Mouse (Mus musculus): ENCODE results near the gene 2810004N23Rik. TPM values are rescaled to one million over a fixed set of nuclear protein-coding genes. Genes with fewer than 3 reads are reported as not detected.
A peak's percentile ranks its signal among the peaks of the same experiment; 100 is the strongest.

Gene 2810004N23Rik
- polyA plus RNA-seq, 1 experiment from 2014 or later: 36.5 TPM

GRCm38 (mm10) chr8:124810056-124810610 is 52.8 kb downstream of the 2810004N23Rik start:
- Histone ChIP-seq H3K9ac (ENCODE audit: low read depth, low read length) (no peak overlapping the region), H3K27ac (replicated peaks; ENCODE audit: low read depth, low read length) (no peak overlapping the region), H3K4me3 (ENCODE audit: low read depth, low read length) (no peak overlapping the region), H3K4me2 (ENCODE audit: low read depth, low read length) (no peak overlapping the region), H3K36me3 (ENCODE audit: control insufficient read depth, insufficient read depth, low read length) (no peaks in the 10 kb centered on the region), H3K4me1 (ENCODE audit: control insufficient read depth, insufficient read depth, low read length) (no peaks in the 10 kb centered on the region), H3K9me3 (ENCODE audit: control insufficient read depth, low read length) (no peaks in the 10 kb centered on the region), H3K27me3 (replicated peaks; ENCODE audit: control insufficient read depth, insufficient read depth, low read length) (no peaks in the 10 kb centered on the region)
- ATAC-seq (ENCODE audit: low read depth) (no peak), DNase-seq (ENCODE audit: low spot score) (no peak)
- WGBS: 66% methylated on average over 5 of the region's 5 CpGs

- Histone ChIP-seq H3K4me3 (ENCODE audit: low read depth, low read length) (no peak overlapping the region), H3K9ac (ENCODE audit: low read depth, low read length) (no peak overlapping the region), H3K4me2 (ENCODE audit: low read depth, low read length) (no peak overlapping the region), H3K9me3 (ENCODE audit: control insufficient read depth, low read length) (no peaks in the 10 kb centered on the region), H3K27me3 (replicated peaks; ENCODE audit: control insufficient read depth, insufficient read depth, low read length) (no peaks in the 10 kb centered on the region), H3K27ac (replicated peaks; ENCODE audit: low read depth, low read length) (no peak overlapping the region), H3K36me3 (ENCODE audit: control insufficient read depth, insufficient read depth, low read length) (no peaks in the 10 kb centered on the region), H3K4me1 (ENCODE audit: control insufficient read depth, insufficient read depth, low read length) (no peaks in the 10 kb centered on the region)
- no peak for DNase-seq (ENCODE audit: low spot score)
- WGBS: 57% methylated on average over 2 of the region's 2 CpGs
- no peak for ATAC-seq (ENCODE audit: low read depth)
Observed at GRCm38 (mm10) chr8:124809419-124809818, 53.5 kb downstream of the 2810004N23Rik start.

- DNase-seq (ENCODE audit: low spot score) (no peak), ATAC-seq (ENCODE audit: low read depth) (no peak)
- no peak overlapping the region for H3K9ac ChIP-seq (ENCODE audit: low read depth, low read length)
- no peaks in the 10 kb centered on the region for H3K9me3 ChIP-seq (ENCODE audit: control insufficient read depth, low read length)
- no peak overlapping the region for H3K27ac ChIP-seq (replicated peaks; ENCODE audit: low read depth, low read length)
- H3K4me1 ChIP-seq (ENCODE audit: control insufficient read depth, insufficient read depth, low read length): no peaks in the 10 kb centered on the region
- H3K4me3 ChIP-seq (ENCODE audit: low read depth, low read length): no peak overlapping the region
- no peaks in the 10 kb centered on the region for H3K27me3 ChIP-seq (replicated peaks; ENCODE audit: control insufficient read depth, insufficient read depth, low read length)
- H3K36me3 ChIP-seq (ENCODE audit: control insufficient read depth, insufficient read depth, low read length): no peaks in the 10 kb centered on the region
- WGBS: 75% methylated on average over 4 of the region's 4 CpGs
- H3K4me2 ChIP-seq (ENCODE audit: low read depth, low read length): no peak overlapping the region
Observed at GRCm38 (mm10) chr8:124805990-124806389, 56.9 kb downstream of the 2810004N23Rik start.

- Histone ChIP-seq H3K4me2 (ENCODE audit: low read depth, low read length) (no peak overlapping the region), H3K4me1 (ENCODE audit: control insufficient read depth, insufficient read depth, low read length) (no peaks in the 10 kb centered on the region), H3K36me3 (ENCODE audit: control insufficient read depth, insufficient read depth, low read length) (no peaks in the 10 kb centered on the region), H3K4me3 (ENCODE audit: low read depth, low read length) (no peak overlapping the region), H3K9me3 (ENCODE audit: control insufficient read depth, low read length) (no peaks in the 10 kb centered on the region), H3K27ac (replicated peaks; ENCODE audit: low read depth, low read length) (no peak overlapping the region), H3K9ac (ENCODE audit: low read depth, low read length) (no peak overlapping the region), H3K27me3 (replicated peaks; ENCODE audit: control insufficient read depth, insufficient read depth, low read length) (no peaks in the 10 kb centered on the region)
- 62% methylated on average over 12 of the region's 12 CpGs for WGBS
- DNase-seq (ENCODE audit: low spot score): no peak
- no peak for ATAC-seq (ENCODE audit: low read depth)
Observed at GRCm38 (mm10) chr8:124803824-124804702, 58.9 kb downstream of the 2810004N23Rik start.

- Histone ChIP-seq H3K27ac (replicated peaks; ENCODE audit: low read depth, low read length) (no peak overlapping the region), H3K4me2 (ENCODE audit: low read depth, low read length) (no peak overlapping the region), H3K9ac (ENCODE audit: low read depth, low read length) (no peak overlapping the region), H3K4me1 (ENCODE audit: control insufficient read depth, insufficient read depth, low read length) (no peaks in the 10 kb centered on the region), H3K9me3 (ENCODE audit: control insufficient read depth, low read length) (no peaks in the 10 kb centered on the region), H3K36me3 (ENCODE audit: control insufficient read depth, insufficient read depth, low read length) (no peaks in the 10 kb centered on the region), H3K4me3 (ENCODE audit: low read depth, low read length) (no peak overlapping the region), H3K27me3 (replicated peaks; ENCODE audit: control insufficient read depth, insufficient read depth, low read length) (peaks cover 18% of the 10 kb centered on the region)
- WGBS: 30% methylated on average over 11 of the region's 11 CpGs
- ATAC-seq (ENCODE audit: low read depth) (no peak), DNase-seq (ENCODE audit: low spot score) (no peak)
Observed at GRCm38 (mm10) chr8:124800542-124800941, 62.4 kb downstream of the 2810004N23Rik start.

- Histone ChIP-seq H3K36me3 (ENCODE audit: control insufficient read depth, insufficient read depth, low read length) (no peaks in the 10 kb centered on the region), H3K4me3 (ENCODE audit: low read depth, low read length) (no peak overlapping the region), H3K9me3 (ENCODE audit: control insufficient read depth, low read length) (no peaks in the 10 kb centered on the region), H3K27ac (replicated peaks; ENCODE audit: low read depth, low read length) (no peak overlapping the region), H3K4me1 (ENCODE audit: control insufficient read depth, insufficient read depth, low read length) (peaks cover 17% of the 10 kb centered on the region), H3K27me3 (replicated peaks; ENCODE audit: control insufficient read depth, insufficient read depth, low read length) (peaks cover 64% of the 10 kb centered on the region), H3K9ac (ENCODE audit: low read depth, low read length) (no peak overlapping the region), H3K4me2 (ENCODE audit: low read depth, low read length) (no peak overlapping the region; the same call in 1 of the 2 replicates)
- no peak for DNase-seq (ENCODE audit: low spot score)
- 68% methylated on average over 8 of the region's 8 CpGs for WGBS
- no peak for ATAC-seq (ENCODE audit: low read depth)
Observed at GRCm38 (mm10) chr8:124795781-124796488, 67.0 kb downstream of the 2810004N23Rik start.

GRCm38 (mm10) chr8:124794486-124794780 is 68.5 kb downstream of the 2810004N23Rik start:
- Histone ChIP-seq H3K4me1 (ENCODE audit: control insufficient read depth, insufficient read depth, low read length) (peaks cover 17% of the 10 kb centered on the region), H3K9ac (ENCODE audit: low read depth, low read length) (no peak overlapping the region), H3K27me3 (replicated peaks; ENCODE audit: control insufficient read depth, insufficient read depth, low read length) (peaks cover 67% of the 10 kb centered on the region), H3K36me3 (ENCODE audit: control insufficient read depth, insufficient read depth, low read length) (no peaks in the 10 kb centered on the region), H3K4me2 (ENCODE audit: low read depth, low read length) (peak overlapping the region; percentile 100), H3K27ac (replicated peaks; ENCODE audit: low read depth, low read length) (no peak overlapping the region), H3K4me3 (ENCODE audit: low read depth, low read length) (peak overlapping the region; percentile 65), H3K9me3 (ENCODE audit: control insufficient read depth, low read length) (no peaks in the 10 kb centered on the region)
- ATAC-seq (ENCODE audit: low read depth) (0 out of 2 replicates have a peak, but pooled peaks have one; percentile 12), DNase-seq (ENCODE audit: low spot score) (peak; percentile 57)
- 0% methylated on average over 12 of the region's 25 CpGs for WGBS

GRCm38 (mm10) chr8:124793661-124794485 is 69.0 kb downstream of the 2810004N23Rik start:
- Histone ChIP-seq H3K27me3 (replicated peaks; ENCODE audit: control insufficient read depth, insufficient read depth, low read length) (peaks cover 67% of the 10 kb centered on the region), H3K4me3 (ENCODE audit: low read depth, low read length) (peak overlapping the region; percentile 65), H3K9me3 (ENCODE audit: control insufficient read depth, low read length) (no peaks in the 10 kb centered on the region), H3K36me3 (ENCODE audit: control insufficient read depth, insufficient read depth, low read length) (no peaks in the 10 kb centered on the region), H3K4me2 (ENCODE audit: low read depth, low read length) (peak overlapping the region; percentile 100), H3K27ac (replicated peaks; ENCODE audit: low read depth, low read length) (no peak overlapping the region), H3K9ac (ENCODE audit: low read depth, low read length) (peak overlapping the region; percentile 14; the same call in 1 of the 2 replicates), H3K4me1 (ENCODE audit: control insufficient read depth, insufficient read depth, low read length) (peaks cover 17% of the 10 kb centered on the region)
- ATAC-seq (ENCODE audit: low read depth): no peak; the same call in 1 of the 2 replicates
- 1% methylated on average over 28 of the region's 81 CpGs for WGBS
- DNase-seq (ENCODE audit: low spot score): no peak

Data from embryonic facial prominence, embryonic 14.5 days (tissue).